Mouse (Mus musculus) liver, embryonic 13.5 days (tissue): Measurements from ENCODE around the gene Tom1l2. TPM values are rescaled to one million over a fixed set of nuclear protein-coding genes. Genes with fewer than 3 reads are reported as not detected.
A peak's percentile ranks its signal among the peaks of the same experiment; 100 is the strongest.

Experiments used
- ATAC-seq: fragments of 200-750 bp; cut with Nextera tagmentation; 2 replicates; pipeline ENCODE4 v1.8.0; 2017; ENCODE audit warnings: low read depth, mild to moderate bottlenecking, moderate number of reproducible peaks, moderate library complexity
- DNase-seq: peaks from one replicate; pipeline ENCODE4 v3.0.0; 2022
- H3K27ac ChIP-seq: fragments of 300-500 bp; sonication (generic); 2 replicates; pipeline ENCODE4 v1.5.1; 2015; ENCODE audit warnings: moderate library complexity, mild to moderate bottlenecking, inconsistent platforms
- H3K27me3 ChIP-seq: fragments of 300-500 bp; sonication (generic); 2 replicates; pipeline ENCODE4 v1.6.1; 2015; ENCODE audit warnings: mild to moderate bottlenecking, inconsistent platforms
- H3K36me3 ChIP-seq: fragments of 300-500 bp; sonication (generic); 2 replicates; pipeline ENCODE4 v1.6.1; 2015; ENCODE audit warnings: mild to moderate bottlenecking, inconsistent platforms
- H3K4me1 ChIP-seq: fragments of 300-500 bp; sonication (generic); replicated peaks from 2 replicates; pipeline ENCODE4 v1.6.1; 2015; ENCODE audit warnings: inconsistent platforms
- H3K4me2 ChIP-seq: fragments of 300-500 bp; sonication (generic); 2 replicates; pipeline ENCODE4 v1.6.1; 2015; ENCODE audit warnings: inconsistent platforms, mild to moderate bottlenecking, moderate library complexity
- H3K4me3 ChIP-seq: fragments of 300-500 bp; sonication (generic); replicated peaks from 2 replicates; pipeline ENCODE4 v1.5.1; 2015; ENCODE audit warnings: mild to moderate bottlenecking, inconsistent platforms
- H3K9ac ChIP-seq: fragments of 300-500 bp; sonication (generic); 2 replicates; pipeline ENCODE4 v1.6.1; 2015; ENCODE audit warnings: mild to moderate bottlenecking, inconsistent platforms
- H3K9me3 ChIP-seq: fragments of 300-500 bp; sonication (generic); replicated peaks from 2 replicates; pipeline ENCODE4 v1.6.1; 2016; ENCODE audit warnings: inconsistent platforms
- WGBS: fragments of 180-500 bp; shearing (Covaris S2); methylation state at CpG from one replicate; pipeline ENCODE4 v1.1.7; 2015; ENCODE audit not compliant: insufficient replicate concordance; 5-methylcytosine and 5-hydroxymethylcytosine counted together
- polyA plus RNA-seq: library from polyadenylated mRNA; unstranded; fragments of >200 nt; fragmentation: Nextera tagmentation; extraction: Ambion mirVana; gene quantifications from 2 replicates; pipeline ENCODE4 v1.2.1, GENCODE M21; 2015

Gene Tom1l2
- polyA plus RNA-seq, 1 experiment from 2014 or later, result 5.1 TPM

DNA sequence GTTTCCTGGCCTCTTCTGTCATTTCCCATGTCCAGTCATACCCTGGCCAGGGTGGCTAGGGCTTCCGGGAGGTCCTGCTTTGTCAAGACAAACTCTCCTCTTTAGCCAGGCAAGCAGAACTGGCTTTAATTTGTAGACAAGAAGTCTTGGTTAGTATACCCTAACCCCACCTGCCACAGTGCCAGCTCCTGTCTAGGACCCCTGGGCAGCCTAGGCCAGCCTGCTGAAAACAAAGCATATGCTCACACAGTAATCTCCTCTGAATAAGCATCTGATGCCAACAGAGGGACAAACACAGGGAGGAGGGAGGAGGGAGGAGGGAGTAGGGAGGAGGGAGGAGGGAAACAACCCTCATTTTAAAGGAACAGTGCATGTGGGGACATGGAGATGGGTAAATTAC lies 88.1 kb downstream of the Tom1l2 start:
- WGBS, result 89% methylated on average over 1 of the region's 1 CpGs
- no peak overlapping the region for H3K9ac ChIP-seq
- ATAC-seq, result no peak

DNA sequence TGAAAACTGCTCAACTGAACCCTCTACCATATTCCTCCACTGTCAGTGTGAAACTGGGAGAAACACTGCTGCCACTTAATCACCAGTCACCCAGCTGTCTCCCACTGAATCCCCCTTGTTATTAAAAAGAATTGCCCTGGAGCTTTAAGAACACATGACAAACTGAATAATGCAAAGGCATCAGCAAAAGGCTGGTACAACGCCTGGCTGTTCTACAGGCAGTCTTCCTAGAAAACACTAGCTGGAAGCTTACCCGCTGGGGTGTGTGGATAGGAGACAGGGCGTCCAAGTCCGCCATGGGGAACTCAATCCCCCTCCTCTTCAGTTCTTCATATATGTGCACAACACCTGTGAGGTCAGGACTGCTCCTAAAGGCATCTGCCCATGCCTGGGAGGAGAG lies 90.3 kb downstream of the Tom1l2 start:
- no peak overlapping the region for H3K4me2 ChIP-seq
- no peak overlapping the region for H3K4me3 ChIP-seq
- WGBS, result 65% methylated on average over 4 of the region's 4 CpGs
- H3K36me3 ChIP-seq, result peaks cover 8% of the 10 kb centered on the region; the same call in 1 of the 2 replicates
- ATAC-seq, result no peak
- H3K9me3 ChIP-seq, result no peaks in the 10 kb centered on the region
- H3K9ac ChIP-seq, result no peak overlapping the region
- no peak for DNase-seq
- H3K27me3 ChIP-seq, result no peaks in the 10 kb centered on the region
- no peaks in the 10 kb centered on the region; the same call in 1 of the 2 replicates for H3K4me1 ChIP-seq
- no peak overlapping the region for H3K27ac ChIP-seq

More for the DNA sequence above, 88.1 kb downstream of the Tom1l2 start:
- H3K27ac ChIP-seq, result no peak overlapping the region
- H3K4me3 ChIP-seq, result no peak overlapping the region
- peaks cover 3% of the 10 kb centered on the region; the same call in 1 of the 2 replicates for H3K36me3 ChIP-seq
- DNase-seq, result no peak
- H3K4me1 ChIP-seq, result peaks cover 3% of the 10 kb centered on the region; the same call in 1 of the 2 replicates
- no peaks in the 10 kb centered on the region for H3K9me3 ChIP-seq
- H3K4me2 ChIP-seq, result no peak overlapping the region
- no peaks in the 10 kb centered on the region for H3K27me3 ChIP-seq

DNA sequence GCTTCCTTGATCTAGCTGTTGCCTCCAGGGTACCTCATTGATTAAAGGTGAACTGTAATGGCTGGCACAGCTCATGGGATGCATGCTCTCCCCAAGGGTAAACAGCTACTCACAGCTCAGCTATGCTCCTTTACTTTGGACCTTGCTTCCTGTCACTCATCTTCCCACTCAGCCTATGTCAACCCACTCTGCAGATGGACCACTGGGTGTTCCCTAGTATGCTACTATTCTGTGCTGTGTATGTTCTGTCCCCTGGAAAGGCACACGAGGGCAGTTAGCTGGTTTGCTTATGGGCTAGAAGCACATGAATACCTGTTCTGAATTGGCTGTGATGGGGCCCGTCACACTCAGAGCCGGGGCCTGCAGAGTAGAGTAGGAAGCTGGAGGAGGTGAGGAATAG lies 92.0 kb downstream of the Tom1l2 start:
- WGBS, result 71% methylated on average over 3 of the region's 3 CpGs
- no peak overlapping the region for H3K27ac ChIP-seq

DNA sequence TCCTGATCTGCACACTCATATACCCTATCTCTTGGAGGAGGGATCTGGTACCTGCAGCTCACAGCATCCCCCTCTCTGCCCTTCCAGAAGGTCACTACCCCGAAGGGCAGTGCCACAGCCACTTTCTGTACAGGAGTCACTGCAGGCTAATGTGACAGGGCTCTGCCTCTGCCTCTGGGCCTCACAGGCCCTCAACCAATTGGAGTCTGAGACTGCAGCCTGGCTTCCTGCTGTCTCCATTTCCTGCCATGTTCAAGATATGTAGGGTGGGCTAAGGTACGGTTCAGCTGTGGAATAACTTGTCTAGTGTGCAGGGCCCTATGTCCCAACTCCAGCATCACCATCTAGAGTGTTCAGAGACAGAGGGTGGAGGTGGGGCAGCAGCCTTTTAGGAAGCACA lies 95.0 kb downstream of the Tom1l2 start:
- H3K27me3 ChIP-seq, result no peaks in the 10 kb centered on the region
- H3K4me1 ChIP-seq, result no peaks in the 10 kb centered on the region
- H3K4me2 ChIP-seq, result no peak overlapping the region
- H3K27ac ChIP-seq, result no peak overlapping the region
- no peak overlapping the region for H3K9ac ChIP-seq
- DNase-seq, result no peak
- no peak for ATAC-seq
- no peak overlapping the region for H3K4me3 ChIP-seq
- WGBS, result 43% methylated on average over 2 of the region's 2 CpGs
- no peaks in the 10 kb centered on the region for H3K9me3 ChIP-seq
- peaks cover 13% of the 10 kb centered on the region for H3K36me3 ChIP-seq

More for the DNA sequence above, 92.0 kb downstream of the Tom1l2 start:
- H3K9me3 ChIP-seq, result no peaks in the 10 kb centered on the region
- H3K4me3 ChIP-seq, result no peak overlapping the region
- ATAC-seq (no peak), DNase-seq (no peak)
- H3K4me1 ChIP-seq, result no peaks in the 10 kb centered on the region
- peaks cover 9% of the 10 kb centered on the region for H3K36me3 ChIP-seq
- no peaks in the 10 kb centered on the region for H3K27me3 ChIP-seq
- H3K9ac ChIP-seq, result no peak overlapping the region
- no peak overlapping the region for H3K4me2 ChIP-seq

DNA sequence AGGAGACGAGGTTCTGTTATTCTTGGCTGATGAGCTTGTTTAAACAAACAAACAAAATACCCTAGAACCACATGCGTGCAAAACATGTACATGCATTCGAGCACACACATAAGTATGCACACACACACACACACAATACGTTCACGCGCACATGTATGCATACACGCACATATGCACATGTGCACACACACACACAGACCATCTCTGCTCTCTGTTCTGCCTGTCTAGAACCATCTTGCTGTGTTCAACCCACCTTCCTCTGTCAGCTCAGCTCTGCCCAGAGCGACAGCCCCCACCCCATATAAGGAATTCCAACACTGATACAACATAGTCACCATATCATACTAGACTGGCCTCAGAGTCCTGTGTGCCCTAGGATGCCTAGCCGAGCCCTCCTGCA lies 96.0 kb downstream of the Tom1l2 start:
- Histone ChIP-seq H3K4me2 (no peak overlapping the region), H3K4me3 (no peak overlapping the region), H3K9ac (no peak overlapping the region), H3K36me3 (peaks cover 18% of the 10 kb centered on the region), H3K27ac (no peak overlapping the region), H3K9me3 (no peaks in the 10 kb centered on the region), H3K27me3 (no peaks in the 10 kb centered on the region), H3K4me1 (no peaks in the 10 kb centered on the region)
- DNase-seq (no peak), ATAC-seq (no peak)
- 77% methylated on average over 9 of the region's 9 CpGs for WGBS

DNA sequence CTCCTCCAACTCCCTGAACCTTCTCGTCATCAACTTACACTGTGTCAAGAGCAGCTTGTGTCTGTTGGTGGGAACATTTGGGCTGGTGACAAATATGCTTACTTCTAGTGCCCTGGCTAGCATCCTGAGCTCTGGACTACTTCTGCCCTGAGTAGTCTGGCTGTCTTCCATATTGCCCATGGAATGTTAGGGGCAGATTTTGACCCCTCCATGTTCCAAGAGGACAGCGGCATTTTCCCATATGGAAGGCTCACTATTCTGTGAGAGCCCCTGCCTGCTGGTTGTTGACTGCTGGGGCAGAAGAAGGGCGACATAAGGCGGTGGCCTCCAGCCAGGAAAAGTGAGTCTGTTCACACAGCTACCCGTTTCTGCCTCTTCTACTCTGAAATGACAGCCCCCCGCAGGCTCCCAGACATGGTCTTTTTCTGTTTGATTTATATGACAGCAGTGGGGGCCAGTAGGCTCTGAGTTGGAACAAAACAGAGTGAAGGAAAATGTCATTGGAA lies 96.5 kb downstream of the Tom1l2 start:
- 69% methylated on average over 6 of the region's 6 CpGs for WGBS
- ATAC-seq (no peak), DNase-seq (no peak)
- H3K4me3 ChIP-seq, result no peak overlapping the region
- no peak overlapping the region for H3K4me2 ChIP-seq
- H3K36me3 ChIP-seq, result peaks cover 20% of the 10 kb centered on the region
- H3K27ac ChIP-seq, result no peak overlapping the region
- no peak overlapping the region for H3K9ac ChIP-seq
- no peaks in the 10 kb centered on the region for H3K4me1 ChIP-seq
- H3K9me3 ChIP-seq, result no peaks in the 10 kb centered on the region
- no peaks in the 10 kb centered on the region for H3K27me3 ChIP-seq

DNA sequence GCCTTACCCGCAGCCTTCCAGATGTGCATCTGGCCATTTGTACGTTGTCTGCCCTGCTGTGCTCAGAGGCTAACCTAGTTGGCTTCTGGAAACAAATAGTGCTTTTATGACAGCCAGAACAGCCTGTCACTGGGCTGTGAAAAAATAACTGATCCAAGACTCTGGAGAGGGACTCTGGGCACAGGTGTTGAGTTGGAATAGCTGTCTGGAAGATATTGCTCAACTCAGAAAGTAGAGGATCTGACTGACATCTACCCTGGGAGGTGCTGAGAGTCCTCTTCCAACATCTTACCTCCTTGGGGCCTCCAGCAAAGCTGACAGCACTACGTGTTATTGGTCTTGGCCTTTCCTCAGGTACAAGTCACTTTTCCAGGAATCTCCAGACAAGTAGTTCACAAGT lies 97.1 kb downstream of the Tom1l2 start:
- Histone ChIP-seq H3K9me3 (no peaks in the 10 kb centered on the region), H3K4me2 (no peak overlapping the region), H3K27me3 (no peaks in the 10 kb centered on the region), H3K9ac (no peak overlapping the region), H3K4me3 (no peak overlapping the region), H3K27ac (no peak overlapping the region), H3K4me1 (no peaks in the 10 kb centered on the region), H3K36me3 (peaks cover 21% of the 10 kb centered on the region)
- no peak for DNase-seq
- no peak for ATAC-seq
- WGBS, result 85% methylated on average over 3 of the region's 3 CpGs

DNA sequence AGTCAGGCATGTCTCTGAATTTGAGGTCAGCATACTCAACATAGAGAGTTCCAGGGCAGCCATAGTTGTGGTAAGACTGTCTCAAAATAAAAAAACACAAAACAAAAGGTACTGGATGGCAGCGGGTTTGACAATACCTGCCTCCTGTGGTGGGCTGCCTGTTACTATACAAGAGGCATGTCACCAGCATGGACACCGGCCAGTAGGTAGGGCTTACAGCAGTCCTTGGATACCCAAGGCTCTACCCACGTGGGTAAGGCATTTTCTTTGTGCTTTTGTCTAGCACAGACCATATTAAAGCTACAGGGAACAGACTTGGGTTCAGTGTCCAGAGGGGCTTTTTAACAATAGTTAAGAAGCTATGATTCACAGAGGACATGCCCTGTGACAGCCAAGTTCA lies 97.5 kb downstream of the Tom1l2 start:
- 78% methylated on average over 3 of the region's 3 CpGs for WGBS
- Histone ChIP-seq H3K4me1 (no peaks in the 10 kb centered on the region), H3K27me3 (no peaks in the 10 kb centered on the region), H3K4me2 (no peak overlapping the region), H3K36me3 (peaks cover 26% of the 10 kb centered on the region), H3K9ac (no peak overlapping the region), H3K27ac (no peak overlapping the region), H3K9me3 (no peaks in the 10 kb centered on the region), H3K4me3 (no peak overlapping the region)
- ATAC-seq, result no peak
- DNase-seq, result no peak

DNA sequence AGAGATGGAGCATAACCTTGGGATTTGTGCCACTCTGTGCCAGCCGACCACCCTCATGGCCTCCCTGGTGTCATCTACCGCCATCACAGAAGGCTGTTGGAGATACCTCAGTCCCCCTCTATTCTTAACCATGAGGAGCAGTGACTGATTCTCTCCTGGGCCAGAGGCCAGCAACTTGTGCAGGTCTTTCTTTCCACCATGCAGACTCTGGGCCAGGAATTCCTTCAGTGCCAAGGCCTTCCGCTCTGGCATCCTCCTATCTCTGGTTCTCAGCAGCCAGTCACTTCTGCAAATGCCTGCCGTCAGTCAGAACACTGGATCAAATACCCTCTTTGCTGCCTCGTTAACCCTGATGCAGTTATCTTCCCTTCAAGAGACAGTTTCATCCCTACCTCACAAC lies 98.4 kb downstream of the Tom1l2 start:
- H3K4me1 ChIP-seq, result no peaks in the 10 kb centered on the region
- ATAC-seq (no peak), DNase-seq (no peak)
- no peak overlapping the region for H3K9ac ChIP-seq
- no peaks in the 10 kb centered on the region for H3K27me3 ChIP-seq
- peaks cover 26% of the 10 kb centered on the region for H3K36me3 ChIP-seq
- H3K4me2 ChIP-seq, result no peak overlapping the region
- WGBS, result 87% methylated on average over 5 of the region's 5 CpGs
- H3K4me3 ChIP-seq, result no peak overlapping the region
- no peak overlapping the region for H3K27ac ChIP-seq
- no peaks in the 10 kb centered on the region for H3K9me3 ChIP-seq

DNA sequence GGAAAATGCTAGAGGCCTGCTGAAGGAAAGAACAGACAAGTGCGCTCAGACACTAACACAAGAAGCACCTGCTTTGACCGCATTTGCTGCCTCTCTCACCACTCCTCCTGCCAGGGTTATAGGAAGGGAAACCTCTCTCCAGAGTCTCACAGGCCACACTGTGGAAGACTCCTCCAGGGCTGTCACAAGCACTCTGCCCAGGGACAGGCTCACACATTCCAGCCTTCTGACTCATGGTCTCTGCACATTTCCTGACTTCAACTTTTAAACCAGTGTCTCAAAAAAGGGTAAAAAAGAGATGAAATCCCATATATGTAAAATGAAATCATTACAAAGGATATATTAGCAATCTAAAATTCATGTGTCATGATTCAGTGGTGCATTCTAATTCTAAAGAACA lies 99.2 kb downstream of the Tom1l2 start:
- Histone ChIP-seq H3K9ac (no peak overlapping the region), H3K9me3 (no peaks in the 10 kb centered on the region), H3K27me3 (no peaks in the 10 kb centered on the region), H3K4me3 (no peak overlapping the region), H3K36me3 (peaks cover 24% of the 10 kb centered on the region), H3K4me1 (peaks cover 3% of the 10 kb centered on the region; the same call in 1 of the 2 replicates), H3K27ac (no peak overlapping the region), H3K4me2 (no peak overlapping the region)
- no peak for ATAC-seq
- 93% methylated on average over 2 of the region's 2 CpGs for WGBS
- no peak for DNase-seq

DNA sequence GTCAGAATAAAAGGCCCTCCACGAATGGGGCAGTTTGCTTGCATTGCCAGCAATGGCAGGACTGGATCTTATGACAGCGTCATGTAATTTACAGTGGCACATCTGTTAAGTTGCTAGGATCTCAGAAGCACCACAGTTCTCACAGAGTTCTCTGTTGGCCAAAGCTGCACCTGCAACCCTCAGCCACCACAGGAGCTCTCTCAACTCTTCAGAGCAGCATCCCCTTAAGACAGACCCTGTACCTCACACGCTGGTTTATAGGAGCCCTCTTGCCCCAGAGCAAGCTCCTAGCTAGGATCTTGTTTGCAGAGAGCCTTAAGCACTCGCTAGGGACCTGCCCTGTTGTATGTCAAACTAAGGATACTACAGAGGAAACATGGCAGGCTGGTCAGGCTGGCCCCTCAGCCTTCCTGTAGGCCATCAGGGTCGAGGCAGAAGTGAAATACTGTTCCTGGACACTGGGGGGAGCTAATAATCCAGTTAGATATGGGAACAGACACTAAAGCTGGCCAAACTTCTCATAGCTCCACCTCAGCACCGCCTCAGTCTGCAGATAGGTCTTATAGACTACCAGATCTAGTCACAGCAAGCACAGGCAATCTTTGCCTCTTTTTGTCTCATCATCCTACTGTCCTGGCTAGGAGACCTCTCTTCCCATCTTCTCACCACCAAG lies 101.6 kb downstream of the Tom1l2 start:
- no peak overlapping the region for H3K4me3 ChIP-seq
- H3K9me3 ChIP-seq, result no peaks in the 10 kb centered on the region
- DNase-seq (peak; percentile 38), ATAC-seq (peak; percentile 48)
- H3K4me1 ChIP-seq, result peaks cover 8% of the 10 kb centered on the region
- H3K9ac ChIP-seq, result no peak overlapping the region
- no peaks in the 10 kb centered on the region for H3K27me3 ChIP-seq
- H3K27ac ChIP-seq, result no peak overlapping the region
- WGBS, result 57% methylated on average over 6 of the region's 6 CpGs
- no peak overlapping the region for H3K4me2 ChIP-seq
- peaks cover 17% of the 10 kb centered on the region for H3K36me3 ChIP-seq

DNA sequence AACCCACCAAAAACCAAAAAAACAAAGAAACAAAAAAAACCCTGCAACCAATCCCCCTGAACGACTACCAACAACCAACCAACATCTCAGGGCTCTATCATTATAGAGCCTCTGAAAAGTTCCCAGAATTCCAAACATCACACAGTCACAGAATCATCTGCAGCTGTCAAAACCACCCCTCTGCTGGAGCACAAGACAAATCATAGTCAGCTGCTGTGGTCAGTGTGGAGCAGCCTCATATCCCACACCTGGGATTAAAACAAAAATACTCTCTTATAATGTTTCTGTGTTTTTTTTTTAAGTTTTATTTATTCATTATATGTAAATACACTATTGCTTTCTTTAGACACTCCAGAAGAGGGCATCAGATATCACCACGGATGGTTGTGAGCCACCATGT lies 102.8 kb downstream of the Tom1l2 start:
- ATAC-seq (no peak), DNase-seq (no peak)
- H3K4me3 ChIP-seq, result no peak overlapping the region
- peaks cover 8% of the 10 kb centered on the region for H3K4me1 ChIP-seq
- 71% methylated on average over 2 of the region's 2 CpGs for WGBS
- H3K9ac ChIP-seq, result no peak overlapping the region
- H3K9me3 ChIP-seq, result no peaks in the 10 kb centered on the region
- H3K36me3 ChIP-seq, result peaks cover 17% of the 10 kb centered on the region
- H3K4me2 ChIP-seq, result no peak overlapping the region
- no peak overlapping the region for H3K27ac ChIP-seq
- no peaks in the 10 kb centered on the region for H3K27me3 ChIP-seq
